Mouse (Mus musculus) liver, embryonic 11.5 days (tissue): ENCODE measurements around the gene Naa20. TPM values are rescaled to one million over a fixed set of nuclear protein-coding genes. Genes with fewer than 3 reads are reported as not detected.

Experiments
- ATAC-seq: fragments of 200-750 bp; cut with Nextera tagmentation; replicated peaks from 2 replicates; pipeline ENCODE4 v1.8.0; 2017; ENCODE audit warnings: moderate number of reproducible peaks, mild to moderate bottlenecking, moderate TSS enrichment, moderate library complexity; ENCODE audit not compliant: low FRiP score
- DNase-seq: peaks from one replicate; pipeline ENCODE4 v3.0.0-alpha.2; 2017; ENCODE audit warnings: low spot score
- H3K27ac ChIP-seq: fragments of 300-500 bp; sonication (generic); 2 replicates; pipeline ENCODE4 v1.5.1; 2014; ENCODE audit warnings: mild to moderate bottlenecking, low read depth, low read length, control low read depth
- H3K27me3 ChIP-seq: fragments of 300-500 bp; sonication (generic); replicated peaks from 2 replicates; pipeline ENCODE4 v1.6.1; 2014; ENCODE audit warnings: low read length, mixed read lengths; ENCODE audit not compliant: control insufficient read depth, insufficient read depth
- H3K36me3 ChIP-seq: fragments of 300-500 bp; sonication (generic); 2 replicates; pipeline ENCODE4 v1.6.1; 2014; ENCODE audit warnings: mild to moderate bottlenecking, low read length, moderate library complexity, mixed read lengths; ENCODE audit not compliant: control insufficient read depth, insufficient read depth
- H3K4me1 ChIP-seq: fragments of 300-500 bp; sonication (generic); replicated peaks from 2 replicates; pipeline ENCODE4 v1.6.1; 2014; ENCODE audit warnings: low read length, mixed read lengths; ENCODE audit not compliant: control insufficient read depth, insufficient read depth
- H3K4me2 ChIP-seq: fragments of 300-500 bp; sonication (generic); 2 replicates; pipeline ENCODE4 v1.6.1; 2014; ENCODE audit warnings: mild to moderate bottlenecking, control low read depth, moderate library complexity
- H3K4me3 ChIP-seq: fragments of 300-500 bp; sonication (generic); 2 replicates; pipeline ENCODE4 v1.5.1; 2014; ENCODE audit warnings: low read depth, low read length, control low read depth
- H3K9ac ChIP-seq: fragments of 300-500 bp; sonication (generic); 2 replicates; pipeline ENCODE4 v1.6.1; 2014; ENCODE audit warnings: low read depth, low read length, control low read depth
- H3K9me3 ChIP-seq: fragments of 300-500 bp; sonication (generic); 2 replicates; pipeline ENCODE4 v1.6.1; 2016; ENCODE audit warnings: low read length, inconsistent platforms, mixed read lengths; ENCODE audit not compliant: control insufficient read depth
- WGBS: fragments of 180-500 bp; shearing (Covaris S2); extraction: QIAGEN DNeasy Blood & Tissue Kit; methylation state at CpG from one replicate; pipeline ENCODE4 v1.1.7; 2014; 5-methylcytosine and 5-hydroxymethylcytosine counted together
- polyA plus RNA-seq: library from polyadenylated mRNA; unstranded; fragments of >200 nt; fragmentation: Nextera tagmentation; extraction: Ambion mirVana; gene quantifications from 2 replicates; pipeline ENCODE4 v1.2.1, GENCODE M21; 2014

Gene Naa20
- polyA plus RNA-seq, 1 experiment from 2014 or later = 156 TPM

- Histone ChIP-seq H3K4me2 (peak within 1 kb of the TSS; percentile 90), H3K9me3 (no peaks in the 10 kb centered on the region), H3K4me3 (peak within 1 kb of the TSS; percentile 98), H3K36me3 (peaks cover 12% of the 10 kb centered on the region), H3K9ac (peak within 1 kb of the TSS; percentile 68), H3K4me1 (peaks cover 8% of the 10 kb centered on the region), H3K27me3 (0 out of 2 replicates have a peak, but pooled peaks cover 3% of the 10 kb centered on the region), H3K27ac (no peak within 1 kb of the TSS)
- WGBS = under 1% methylated on average over 61 of the region's 61 CpGs
- ATAC-seq (peak; percentile 97), DNase-seq (peak; percentile 93)
These were observed 32.7 kb downstream of the Naa20 start, which contains the start of the genes Cfap61 and Crnkl1 for GRCm38 (mm10) chr2:145934339-145935231. Cfap61 (plus strand) TSS chr2:145934784. Crnkl1 (minus strand) TSS chr2:145935014.

GRCm38 (mm10) chr2:145936975-145937374 is 35.1 kb downstream of the Naa20 start:
- no peaks in the 10 kb centered on the region for H3K36me3 ChIP-seq
- 0 out of 2 replicates have a peak, but pooled peaks cover 3% of the 10 kb centered on the region for H3K27me3 ChIP-seq
- no peak overlapping the region for H3K9ac ChIP-seq
- peaks cover 8% of the 10 kb centered on the region for H3K4me1 ChIP-seq
- 75% methylated on average over 8 of the region's 8 CpGs for WGBS
- H3K4me3 ChIP-seq = no peak overlapping the region
- H3K27ac ChIP-seq = no peak overlapping the region
- DNase-seq = no peak
- no peaks in the 10 kb centered on the region for H3K9me3 ChIP-seq
- H3K4me2 ChIP-seq = no peak overlapping the region
- ATAC-seq = no peak

GRCm38 (mm10) chr2:145941403-145941802 is 39.5 kb downstream of the Naa20 start:
- Histone ChIP-seq H3K4me3 (no peak overlapping the region), H3K4me1 (no peaks in the 10 kb centered on the region), H3K9me3 (no peaks in the 10 kb centered on the region), H3K27me3 (0 out of 2 replicates have a peak, but pooled peaks cover 3% of the 10 kb centered on the region), H3K27ac (no peak overlapping the region), H3K9ac (no peak overlapping the region), H3K36me3 (no peaks in the 10 kb centered on the region), H3K4me2 (no peak overlapping the region)
- ATAC-seq = no peak
- DNase-seq = no peak
- WGBS = 46% methylated on average over 3 of the region's 3 CpGs

GRCm38 (mm10) chr2:145944286-145944685 is 42.4 kb downstream of the Naa20 start:
- Histone ChIP-seq H3K4me2 (no peak overlapping the region), H3K4me3 (no peak overlapping the region), H3K36me3 (no peaks in the 10 kb centered on the region), H3K9me3 (no peaks in the 10 kb centered on the region), H3K9ac (no peak overlapping the region), H3K27ac (no peak overlapping the region), H3K27me3 (no peaks in the 10 kb centered on the region), H3K4me1 (no peaks in the 10 kb centered on the region)
- WGBS = 84% methylated on average over 3 of the region's 3 CpGs
- no peak for ATAC-seq
- DNase-seq = no peak

- 74% methylated on average over 7 of the region's 7 CpGs for WGBS
- H3K9ac ChIP-seq = no peak overlapping the region
- no peak overlapping the region for H3K4me3 ChIP-seq
- H3K27ac ChIP-seq = no peak overlapping the region
- H3K27me3 ChIP-seq = no peaks in the 10 kb centered on the region
- H3K4me1 ChIP-seq = no peaks in the 10 kb centered on the region
- no peak overlapping the region for H3K4me2 ChIP-seq
- ATAC-seq (no peak), DNase-seq (no peak)
- no peaks in the 10 kb centered on the region for H3K9me3 ChIP-seq
- no peaks in the 10 kb centered on the region for H3K36me3 ChIP-seq
These were observed 46.6 kb downstream of the Naa20 start for GRCm38 (mm10) chr2:145948402-145948954.

GRCm38 (mm10) chr2:145949475-145950068 is 47.7 kb downstream of the Naa20 start:
- Histone ChIP-seq H3K4me3 (no peak overlapping the region), H3K4me2 (no peak overlapping the region), H3K27me3 (no peaks in the 10 kb centered on the region), H3K27ac (no peak overlapping the region), H3K36me3 (no peaks in the 10 kb centered on the region), H3K9ac (no peak overlapping the region), H3K9me3 (no peaks in the 10 kb centered on the region), H3K4me1 (no peaks in the 10 kb centered on the region)
- DNase-seq (no peak), ATAC-seq (no peak)
- WGBS = 65% methylated on average over 11 of the region's 11 CpGs

- no peak for DNase-seq
- Histone ChIP-seq H3K27ac (no peak overlapping the region), H3K4me1 (no peaks in the 10 kb centered on the region), H3K36me3 (no peaks in the 10 kb centered on the region), H3K4me2 (no peak overlapping the region), H3K9me3 (no peaks in the 10 kb centered on the region), H3K4me3 (no peak overlapping the region), H3K27me3 (no peaks in the 10 kb centered on the region), H3K9ac (no peak overlapping the region)
- ATAC-seq = no peak
- WGBS = 51% methylated on average over 10 of the region's 10 CpGs
These were observed 48.3 kb downstream of the Naa20 start for GRCm38 (mm10) chr2:145950239-145950638.

GRCm38 (mm10) chr2:145952726-145953125 is 50.8 kb downstream of the Naa20 start:
- Histone ChIP-seq H3K4me2 (no peak overlapping the region), H3K9me3 (no peaks in the 10 kb centered on the region), H3K4me1 (no peaks in the 10 kb centered on the region), H3K36me3 (no peaks in the 10 kb centered on the region), H3K9ac (no peak overlapping the region), H3K27ac (no peak overlapping the region), H3K27me3 (no peaks in the 10 kb centered on the region), H3K4me3 (no peak overlapping the region)
- no peak for ATAC-seq
- no peak for DNase-seq
- 75% methylated on average over 5 of the region's 5 CpGs for WGBS
